Mouse (Mus musculus): ENCODE data around the gene Tubg2.
A peak's percentile ranks its signal among the peaks of the same experiment; 100 is the strongest.

DNA sequence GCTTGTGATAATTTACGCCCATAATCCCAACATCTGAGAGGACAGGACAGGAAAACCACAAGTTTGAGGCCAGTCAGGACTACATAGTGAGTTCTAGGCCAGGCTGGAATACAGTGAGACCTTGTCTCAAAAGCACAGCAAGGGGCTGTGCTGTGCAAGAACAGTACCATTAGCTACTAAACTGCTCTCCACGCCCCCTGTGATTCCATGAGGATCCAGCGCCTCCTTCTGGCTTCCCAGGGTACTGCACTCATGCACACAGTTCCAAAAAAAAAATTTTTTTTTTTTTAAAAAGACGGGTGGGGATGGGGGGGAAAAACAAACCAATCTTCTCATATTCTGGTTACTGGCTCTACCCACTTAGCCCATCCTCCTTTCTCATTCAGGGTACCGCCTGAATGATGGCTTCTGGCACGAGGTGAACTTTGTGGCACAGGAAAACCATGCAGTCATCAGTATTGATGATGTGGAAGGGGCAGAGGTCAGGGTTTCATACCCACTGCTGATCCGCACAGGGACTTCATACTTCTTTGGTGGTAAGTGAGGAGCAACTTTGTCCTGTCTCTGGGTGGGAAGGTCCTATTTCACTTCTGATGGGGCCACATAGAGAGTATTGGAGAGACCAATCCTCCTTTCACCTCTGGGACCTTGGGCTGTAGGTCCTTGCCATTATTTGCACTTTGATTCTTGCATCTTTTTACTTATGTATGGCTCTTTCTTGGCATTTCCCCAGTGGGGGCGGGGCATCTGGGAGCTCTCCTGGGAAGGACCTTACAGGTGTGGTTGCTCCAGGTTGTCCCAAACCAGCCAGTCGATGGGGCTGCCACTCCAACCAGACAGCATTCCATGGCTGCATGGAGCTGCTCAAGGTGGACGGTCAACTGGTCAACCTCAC, 25.4 kb downstream of the Tubg2 start:
- TF ChIP-seq CTCF (IDR thresholded peaks at IDR 0.05; ENCODE audit: low read depth): peak; percentile 90
- no peak for TF ChIP-seq EP300 (optimal IDR thresholded peaks at IDR 0.05)

All from stomach, postnatal 0 days (tissue).